Mouse (Mus musculus): ENCODE data around the gene Olfr902.
"Not testable (repeated sequence)": the region's sequence is repeated elsewhere in the genome, so short reads cannot be mapped to it uniquely, and the experiment has no call there.

Gene Olfr902

DNA sequence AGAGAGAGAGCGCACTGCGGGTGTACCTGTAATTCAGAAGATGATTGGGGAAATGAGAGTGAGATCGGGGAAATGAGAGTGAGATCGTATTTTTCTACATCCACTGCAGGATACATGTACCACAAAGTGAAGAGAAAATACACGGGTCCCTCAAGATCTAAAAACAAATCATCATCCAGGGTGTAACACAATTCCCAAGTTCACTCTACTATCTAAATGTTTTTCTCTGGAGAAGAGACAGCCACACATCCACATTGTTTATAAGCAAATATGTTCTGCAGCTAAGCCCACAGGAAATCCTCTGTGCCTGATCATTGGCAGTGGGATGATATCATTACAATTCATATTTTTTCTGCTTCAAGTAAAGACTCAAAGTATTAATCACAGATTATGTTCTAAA is at the start of gene Olfr902:
Gene Olfr902, plus strand, starts transcription at position 301 of the 400 bp plus-strand sequence.
- no peak for DNase-seq (ENCODE audit: low spot score)

DNA sequence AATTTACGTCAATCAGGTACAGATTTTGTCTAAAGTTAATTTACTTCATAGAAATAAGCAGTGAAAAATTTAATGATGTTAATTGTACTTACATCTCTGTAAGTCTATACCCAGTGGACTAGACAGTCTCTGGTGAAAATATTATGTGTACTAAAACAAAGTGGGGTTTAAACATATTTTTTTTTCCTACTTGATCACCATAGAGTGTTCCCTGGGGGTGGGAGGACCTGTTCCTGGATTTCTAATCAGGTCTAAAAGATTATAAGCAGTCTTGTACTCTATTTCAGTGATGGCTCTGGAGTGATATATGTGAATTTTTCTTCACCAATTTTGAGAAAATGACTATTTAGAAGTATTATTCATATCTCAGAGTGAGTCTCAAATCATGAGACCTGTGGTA is 46.1 kb upstream of the Olfr902 start, which contains the start of gene Olfr147:
Gene Olfr147, plus strand, starts transcription at position 301 of the 400 bp plus-strand sequence.
- no peak for DNase-seq (ENCODE audit: low spot score)

DNA sequence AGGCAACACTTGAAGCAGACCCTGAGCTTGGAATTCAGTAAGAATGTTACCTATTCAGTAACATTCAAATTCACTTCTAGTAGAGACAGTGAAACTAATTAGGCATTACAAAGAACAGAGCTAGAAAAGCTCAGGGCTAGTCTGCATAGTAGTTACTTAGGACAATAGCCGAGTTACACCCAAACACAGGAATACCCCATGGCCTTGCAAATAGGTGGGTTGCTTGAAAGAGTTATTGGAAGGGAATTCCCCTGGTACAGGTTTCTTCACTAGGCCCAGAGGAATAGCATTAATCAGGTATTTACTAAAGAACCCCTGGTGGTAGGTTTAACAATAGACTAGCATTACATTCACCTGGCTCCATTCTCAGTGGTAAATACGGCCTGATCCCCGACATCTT is 40.0 kb upstream of the Olfr902 start:
- not testable (repeated sequence) for DNase-seq (ENCODE audit: low spot score)

DNA sequence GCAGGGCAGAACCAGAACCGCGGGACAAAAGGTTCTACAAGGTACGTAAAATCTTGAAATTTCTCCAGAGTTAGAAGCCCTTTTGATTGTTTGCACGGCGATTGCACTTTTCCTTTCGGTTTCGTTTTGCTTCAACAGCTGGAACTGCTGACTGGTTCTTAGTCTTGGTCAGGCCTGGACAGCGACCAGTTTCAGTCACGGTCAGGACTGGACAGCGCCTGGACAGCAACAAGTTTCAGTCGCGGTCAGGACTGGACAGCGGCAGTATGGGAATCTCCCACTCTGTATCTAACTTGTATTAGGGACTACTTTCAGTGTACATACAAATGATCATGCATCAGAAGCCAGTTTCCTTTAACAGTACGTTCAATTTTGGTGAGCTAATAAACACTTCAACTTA is 34.0 kb upstream of the Olfr902 start:
- not testable (repeated sequence) for DNase-seq (ENCODE audit: low spot score)

DNA sequence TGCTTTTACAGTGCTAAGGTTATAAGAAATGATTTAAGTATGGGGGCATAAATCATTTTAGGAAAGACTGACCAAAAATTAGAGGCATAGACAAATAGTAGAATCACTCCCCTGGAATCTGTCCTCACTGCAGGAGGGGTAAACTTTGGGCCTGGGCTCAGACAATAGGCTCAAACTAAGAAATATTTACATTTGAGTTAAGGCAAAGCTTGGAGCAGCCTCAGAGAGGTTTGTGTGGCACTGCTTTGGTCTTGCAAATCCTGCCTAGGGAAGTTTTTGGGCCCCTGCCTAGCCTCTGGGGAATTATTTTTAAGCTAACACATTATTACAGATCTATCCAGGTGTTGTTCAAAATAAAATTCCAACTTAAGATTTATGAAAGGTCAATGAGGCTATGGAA is 23.7 kb upstream of the Olfr902 start:
- DNase-seq (ENCODE audit: low spot score) = no peak

DNA sequence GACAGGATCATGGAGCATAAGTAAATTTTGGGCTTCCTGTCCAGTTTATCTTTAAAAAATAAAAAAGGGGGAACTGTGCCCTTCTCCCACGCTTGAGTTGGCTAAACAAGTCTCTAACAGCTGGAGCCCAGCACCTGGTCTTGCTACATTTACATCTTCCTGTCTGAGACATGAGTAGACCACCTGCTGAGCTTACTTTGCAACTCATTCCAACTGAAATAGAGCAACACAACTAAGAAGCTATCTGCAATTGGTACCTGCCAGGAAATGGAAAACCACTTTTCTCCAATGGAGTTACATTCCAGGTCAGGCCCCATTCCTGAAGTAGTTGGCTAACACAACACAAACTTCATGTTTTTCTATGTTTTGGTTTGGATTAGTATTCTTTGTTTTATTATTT is 20.4 kb upstream of the Olfr902 start:
- no peak for DNase-seq (ENCODE audit: low spot score)

DNA sequence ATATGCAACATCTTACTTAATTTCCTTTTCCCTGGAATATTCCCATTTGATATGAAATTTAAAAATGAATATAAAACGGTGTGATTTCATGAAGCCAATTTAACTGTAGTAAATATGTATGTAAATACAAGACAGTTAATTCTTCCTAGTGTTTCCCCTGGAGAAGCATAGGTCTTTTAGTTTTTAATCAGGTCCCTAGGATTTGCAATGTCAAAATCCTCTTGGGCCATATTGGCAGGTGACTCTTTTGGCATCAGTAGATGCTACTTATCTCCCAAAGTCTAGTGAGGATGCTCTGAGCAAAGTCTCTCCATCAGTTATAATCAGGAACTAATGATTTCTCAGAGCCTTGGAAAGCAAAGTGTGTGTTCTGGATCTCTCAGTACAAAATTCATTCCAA is 18.3 kb upstream of the Olfr902 start, which contains the start of gene Olfr901:
Gene Olfr901, plus strand, starts transcription at position 301 of the 400 bp plus-strand sequence.
- DNase-seq (ENCODE audit: low spot score) = no peak

DNA sequence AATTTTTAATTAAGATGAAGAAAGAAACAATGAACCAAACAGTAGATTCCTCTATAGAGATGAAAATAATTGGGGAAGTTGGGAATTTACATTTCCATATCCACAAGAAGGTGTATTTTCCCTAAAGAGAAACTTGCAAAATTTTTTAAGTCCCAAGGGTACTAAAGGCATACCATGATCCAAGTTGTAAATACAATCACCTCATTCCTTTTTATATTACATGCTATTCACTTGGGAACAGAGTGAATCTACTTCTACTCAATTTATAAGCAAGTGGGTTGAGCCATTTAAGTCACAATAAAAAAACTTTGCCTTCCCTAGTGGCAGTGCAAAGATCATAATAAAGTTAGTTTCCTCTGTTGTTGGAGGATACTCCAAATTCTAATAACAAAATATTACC is 15.4 kb downstream of the Olfr902 start, which contains the start of gene Olfr904:
Gene Olfr904, plus strand, starts transcription at position 301 of the 400 bp plus-strand sequence.
- no peak for DNase-seq (ENCODE audit: low spot score)

DNA sequence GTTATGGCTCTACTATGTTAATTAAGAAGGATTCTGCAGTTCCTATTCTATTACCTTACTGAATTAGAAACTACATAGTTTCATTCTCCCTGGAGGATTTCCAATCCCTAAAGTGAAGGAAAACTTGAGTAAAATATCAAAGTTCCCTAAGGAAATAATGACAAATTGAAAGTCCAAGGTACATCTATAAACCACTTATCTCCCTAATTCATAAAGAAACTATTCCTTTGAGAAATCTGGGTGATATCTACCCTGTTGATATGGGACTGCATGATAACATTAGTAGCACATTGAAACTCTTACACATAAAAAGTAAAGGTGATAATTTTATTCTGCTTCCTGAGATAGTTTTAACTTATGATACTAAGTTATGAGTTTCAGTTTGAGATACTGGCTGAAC is 23.4 kb downstream of the Olfr902 start, which contains the start of gene Olfr905:
Gene Olfr905, plus strand, starts transcription at position 301 of the 400 bp plus-strand sequence.
- no peak for DNase-seq (ENCODE audit: low spot score)

DNA sequence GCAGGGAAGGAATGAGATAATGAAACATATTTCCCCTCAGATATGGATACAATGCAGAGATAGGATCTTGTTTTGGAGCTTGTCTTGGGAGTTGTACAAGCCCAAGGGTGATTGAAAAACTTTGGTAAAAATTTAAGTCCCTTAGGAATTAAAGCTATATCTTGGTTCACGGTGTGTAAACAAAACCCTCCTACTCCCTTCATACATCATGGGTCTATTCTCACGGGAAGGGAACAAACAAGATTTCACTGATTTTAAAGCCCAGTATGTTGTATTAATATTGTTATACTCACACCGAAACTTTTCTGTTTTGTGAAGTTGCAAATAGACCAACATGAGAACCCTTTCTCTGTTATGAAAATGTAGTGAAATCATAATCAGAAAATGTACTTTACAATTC is 39.3 kb downstream of the Olfr902 start, which contains the start of gene Olfr906:
Gene Olfr906, plus strand, starts transcription at position 301 of the 400 bp plus-strand sequence.
- DNase-seq (ENCODE audit: low spot score) = no peak

DNA sequence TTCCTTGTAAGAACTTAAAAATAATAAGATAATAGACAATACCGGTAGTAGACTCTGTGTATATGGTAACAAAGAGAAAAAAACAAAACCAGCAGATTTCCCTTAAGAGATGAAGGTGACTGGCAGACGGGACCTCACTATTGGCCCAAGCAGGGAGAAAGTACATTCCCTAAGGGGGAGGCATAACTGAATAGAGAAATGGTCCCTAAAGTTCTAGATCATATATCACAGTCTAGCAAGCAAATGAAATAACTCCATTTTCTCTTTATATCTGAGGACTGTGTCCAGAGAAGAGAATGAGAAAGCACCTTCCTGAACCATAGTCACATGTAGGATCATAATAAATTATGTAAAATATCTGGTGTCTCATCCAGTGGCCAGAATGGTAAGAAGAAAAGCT is 48.0 kb downstream of the Olfr902 start, which contains the start of gene Olfr907:
Gene Olfr907, plus strand, starts transcription at position 301 of the 400 bp plus-strand sequence.
- DNase-seq (ENCODE audit: low spot score) = no peak
